ENCODE assay signal across 11 mouse cellular contexts in the genomic region with DNA sequence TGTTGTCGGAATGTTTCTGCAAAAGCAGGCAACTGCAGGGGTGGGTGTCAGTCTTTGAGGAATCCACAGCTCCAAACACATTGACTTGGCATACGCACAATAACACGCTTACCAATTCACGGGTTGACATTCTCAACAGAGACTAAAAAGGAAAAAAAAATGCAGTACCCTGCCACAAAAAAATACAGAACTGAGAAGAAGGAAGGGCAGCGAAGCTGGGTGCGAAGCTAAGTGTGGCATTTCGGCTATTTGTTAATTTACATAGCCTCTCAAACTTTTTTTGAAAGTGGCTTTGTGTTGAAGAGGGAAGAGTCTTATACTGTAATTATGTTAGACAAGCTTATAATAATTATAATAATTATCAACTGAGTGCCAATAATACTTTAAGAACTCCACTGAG.
"Had no signal": no experiment of that assay in that cellular context is flagged by ENCODE, and none has a peak within 500 bp of the region (broad histone marks: within the 10 kb centered on the region; RNA-seq: fewer than 3 reads in every experiment).

No protein-coding gene starts in this region.

- DNase-seq: gastrocnemius, postnatal 14 days; heart, adult 11 months; kidney, adult 11 months; layer of hippocampus, adult 9-11 months had no signal

- H3K27me3 ChIP-seq: heart, embryonic 13.5 days; heart, embryonic 15.5 days; hindbrain, embryonic 15.5 days; limb, embryonic 13.5 days had no signal

- H3K36me3 ChIP-seq: heart, embryonic 13.5 days; heart, embryonic 15.5 days; hindbrain, embryonic 13.5 days; hindbrain, embryonic 15.5 days; kidney, embryonic 15.5 days; limb, embryonic 13.5 days; limb, embryonic 15.5 days had no signal
